8 mouse cellular contexts compared by ENCODE assay signal in the genomic region with DNA sequence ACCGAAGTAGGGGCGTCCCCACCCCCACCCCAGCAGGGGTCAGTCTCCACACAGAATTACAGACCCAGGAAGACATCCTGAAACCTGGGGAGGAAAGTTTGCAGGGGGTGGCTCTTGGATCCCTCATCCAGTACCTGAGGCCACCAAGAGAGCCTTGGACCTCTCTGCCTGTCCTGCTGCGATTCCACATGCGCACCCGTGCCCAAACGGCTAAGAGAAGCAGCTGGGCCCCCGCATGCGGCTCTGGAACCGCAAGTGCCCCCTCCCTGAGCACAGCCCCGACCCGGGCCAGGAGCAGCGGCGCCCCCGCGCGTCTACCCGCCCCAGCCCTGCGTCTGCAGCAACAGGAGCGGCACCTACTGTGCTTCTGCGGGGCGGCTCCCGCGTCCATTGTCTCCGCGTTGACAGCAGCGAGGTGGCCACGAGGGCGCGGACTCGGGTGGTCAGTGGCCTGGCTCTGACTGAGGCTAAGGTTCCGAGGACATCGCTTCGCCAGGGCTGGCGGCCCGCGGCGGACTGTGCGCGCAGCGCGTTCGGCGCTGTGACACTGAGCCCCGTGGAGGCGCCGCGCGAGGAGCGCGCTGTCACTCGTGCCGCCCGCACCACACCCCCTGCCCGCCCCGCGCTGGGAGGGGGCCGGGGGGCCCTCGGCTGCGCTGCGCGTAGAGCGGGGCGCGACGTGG. TPM values are rescaled to one million over a fixed set of nuclear protein-coding genes. Genes with fewer than 3 reads are reported as not detected.
DNase-seq lines count a peak whose midpoint lies in the region; ATAC-seq lines count a peak whose summit lies in the region.

No protein-coding gene starts in this region.

- peaks cover 7% of the 10 kb centered on the region; the same call in 1 of the 2 replicates for H3K4me1 ChIP-seq in kidney, embryonic 16.5 days (ENCODE audit: insufficient read depth, low read length)
- peaks cover 40% of the 10 kb centered on the region for H3K4me1 ChIP-seq in hindbrain, embryonic 10.5 days (replicated peaks)
- peaks cover 22% of the 10 kb centered on the region for H3K4me1 ChIP-seq in midbrain, embryonic 16.5 days (ENCODE audit: control insufficient read depth, insufficient read depth, low read length)

- peaks cover 38% of the 10 kb centered on the region for H3K27me3 ChIP-seq in kidney, embryonic 16.5 days (ENCODE audit: insufficient read depth, low read length)
- H3K27me3 ChIP-seq in hindbrain, embryonic 10.5 days (ENCODE audit: insufficient read depth, poor library complexity, severe bottlenecking) = peaks cover 80% of the 10 kb centered on the region
- H3K27me3 ChIP-seq in midbrain, embryonic 16.5 days (ENCODE audit: control insufficient read depth, insufficient read depth, low read depth, low read length) = peaks cover 18% of the 10 kb centered on the region; the same call in 1 of the 2 replicates

- no peaks in the 10 kb centered on the region for H3K36me3 ChIP-seq in kidney, embryonic 16.5 days (ENCODE audit: insufficient read depth, low read length)
- H3K36me3 ChIP-seq in hindbrain, embryonic 10.5 days = no peaks in the 10 kb centered on the region
- H3K36me3 ChIP-seq in midbrain, embryonic 16.5 days (ENCODE audit: control insufficient read depth, insufficient read depth, low read length) = no peaks in the 10 kb centered on the region

- WGBS in kidney, embryonic 16.5 days = 3% methylated on average over 58 of the region's 65 CpGs
- 1% methylated on average over 65 of the region's 65 CpGs for WGBS in hindbrain, embryonic 10.5 days
- under 1% methylated on average over 53 of the region's 65 CpGs for WGBS in midbrain, embryonic 16.5 days

- H3K27ac ChIP-seq in kidney, embryonic 16.5 days (ENCODE audit: low read length) = no peak overlapping the region
- H3K27ac ChIP-seq in hindbrain, embryonic 10.5 days = peak overlapping the region; percentile 67
- no peak overlapping the region for H3K27ac ChIP-seq in midbrain, embryonic 16.5 days (ENCODE audit: low read length)

- no peak for DNase-seq in kidney, adult 18-20 months
- peak; percentile 44 to 52 for DNase-seq in cerebellum, postnatal 36 days
- DNase-seq in hindbrain, embryonic 10.5 days (ENCODE audit: low spot score) = no peak
- DNase-seq in gastrocnemius, postnatal 10 days = no peak
- no peak for DNase-seq in urinary bladder, adult 18-20 months (ENCODE audit: low spot score in 2 of 2)

- H3K9me3 ChIP-seq in kidney, embryonic 16.5 days (ENCODE audit: low read length) = no peaks in the 10 kb centered on the region
- H3K9me3 ChIP-seq in hindbrain, embryonic 10.5 days = no peaks in the 10 kb centered on the region
- H3K9me3 ChIP-seq in midbrain, embryonic 16.5 days (replicated peaks; ENCODE audit: control insufficient read depth, low read length, poor library complexity, severe bottlenecking) = no peaks in the 10 kb centered on the region

- no peak overlapping the region for H3K9ac ChIP-seq in kidney, embryonic 16.5 days (replicated peaks; ENCODE audit: low read length)
- peak overlapping the region; percentile 71 for H3K9ac ChIP-seq in midbrain, embryonic 16.5 days (ENCODE audit: low read depth, low read length)

- no peak for ATAC-seq in kidney, embryonic 16.5 days (ENCODE audit: low FRiP score, low TSS enrichment)
- peak; percentile 47 for ATAC-seq in midbrain, embryonic 16.5 days
- ATAC-seq in monocyte, adult 5-6 weeks (replicated peaks; ENCODE audit: insufficient number of reproducible peaks, low FRiP score, low TSS enrichment, poor library complexity, severe bottlenecking) = no peak

- peak overlapping the region; percentile 66 for H3K4me2 ChIP-seq in kidney, embryonic 16.5 days (replicated peaks; ENCODE audit: low read depth, low read length)
- H3K4me2 ChIP-seq in midbrain, embryonic 16.5 days (ENCODE audit: low read length) = peak overlapping the region; percentile 86

- H3K4me3 ChIP-seq in kidney, embryonic 16.5 days (ENCODE audit: low read length) = peak overlapping the region; percentile 37
- H3K4me3 ChIP-seq in hindbrain, embryonic 10.5 days = peak overlapping the region; percentile 61
- H3K4me3 ChIP-seq in midbrain, embryonic 16.5 days (ENCODE audit: low read depth, low read length) = peak overlapping the region; percentile 60

RNA-seq across cellular contexts. Expression of a gene that starts 13.8 kb away (rescaled TPM):
- 3.6 and 3.8 TPM in 2 replicates for polyA plus RNA-seq in kidney, embryonic 16.5 days (2015; fragmentation: Nextera tagmentation; extraction: Ambion mirVana)
- 2.1 and 2.6 TPM in 2 replicates for polyA plus RNA-seq in hindbrain, embryonic 10.5 days (2016; fragmentation: Nextera tagmentation; extraction: Ambion mirVana)
- 23.3 and 25.4 TPM in 2 replicates for polyA plus RNA-seq in midbrain, embryonic 16.5 days (2015; fragmentation: Nextera tagmentation; extraction: Ambion mirVana)
- total RNA-seq in monocyte, adult 5-6 weeks (2017) = not detected in 3 replicates
- under 1 TPM; 0.09 to 0.14 TPM for total RNA-seq in gastrocnemius, postnatal 10 days (2021)

RNA-seq across cellular contexts. Expression of a gene that starts 24.1 kb away (rescaled TPM):
- 26.3 and 27.3 TPM in 2 replicates for polyA plus RNA-seq in kidney, embryonic 16.5 days (2015; fragmentation: Nextera tagmentation; extraction: Ambion mirVana)
- polyA plus RNA-seq in hindbrain, embryonic 10.5 days (2016; fragmentation: Nextera tagmentation; extraction: Ambion mirVana) = 19.9 and 21.4 TPM in 2 replicates
- polyA plus RNA-seq in midbrain, embryonic 16.5 days (2015; fragmentation: Nextera tagmentation; extraction: Ambion mirVana) = 22.2 and 22.8 TPM in 2 replicates
- total RNA-seq in monocyte, adult 5-6 weeks (2017) = 1.6 to 6.2 TPM (median 3.1 TPM) in 3 replicates
- 10 to 100 TPM; 10.5 to 13.6 TPM for total RNA-seq in gastrocnemius, postnatal 10 days (2021)

RNA-seq across cellular contexts. Expression of a gene that starts 43.4 kb away (rescaled TPM):
- 158 and 162 TPM in 2 replicates for polyA plus RNA-seq in kidney, embryonic 16.5 days (2015; fragmentation: Nextera tagmentation; extraction: Ambion mirVana)
- 138 and 144 TPM in 2 replicates for polyA plus RNA-seq in hindbrain, embryonic 10.5 days (2016; fragmentation: Nextera tagmentation; extraction: Ambion mirVana)
- polyA plus RNA-seq in midbrain, embryonic 16.5 days (2015; fragmentation: Nextera tagmentation; extraction: Ambion mirVana) = 121 and 124 TPM in 2 replicates
- total RNA-seq in monocyte, adult 5-6 weeks (2017) = 111 to 130 TPM (median 118 TPM) in 3 replicates
- 10 to 100 TPM; 49.0 to 58.1 TPM for total RNA-seq in gastrocnemius, postnatal 10 days (2021)

RNA-seq across cellular contexts. Expression of a gene that starts 43.6 kb away (rescaled TPM):
- 5.9 and 7.0 TPM in 2 replicates for polyA plus RNA-seq in kidney, embryonic 16.5 days (2015; fragmentation: Nextera tagmentation; extraction: Ambion mirVana)
- polyA plus RNA-seq in hindbrain, embryonic 10.5 days (2016; fragmentation: Nextera tagmentation; extraction: Ambion mirVana) = 4.4 and 6.0 TPM in 2 replicates
- 7.3 and 8.9 TPM in 2 replicates for polyA plus RNA-seq in midbrain, embryonic 16.5 days (2015; fragmentation: Nextera tagmentation; extraction: Ambion mirVana)
- total RNA-seq in monocyte, adult 5-6 weeks (2017) = 0.97 TPM in 1 of 3 replicates, not detected in the others
- 1 to 10 TPM; 2.6 to 4.3 TPM for total RNA-seq in gastrocnemius, postnatal 10 days (2021)

Comparison
In these comparisons a context has a peak if more than half of its experiments do, and no peak if none do; other contexts are left out.
1. DNase-seq: peak in cerebellum, postnatal 36 days (2 of 2); none in kidney, adult 18-20 months (single experiment), hindbrain, embryonic 10.5 days (single experiment), gastrocnemius, postnatal 10 days (single experiment) and urinary bladder, adult 18-20 months (0 of 2).
2. Peak in every context shown above with its lines, with median percentiles within 50 percentile points of each other: H3K4me3 ChIP-seq.